8 mouse cellular contexts compared by ENCODE assay signal in genomic region chr2:164785481-164786387, GRCm38 (mm10). TPM values are rescaled to one million over a fixed set of nuclear protein-coding genes. Genes with fewer than 3 reads are reported as not detected.
DNase-seq lines count a peak whose midpoint lies in the region; ATAC-seq lines count a peak whose summit lies in the region.

Gene Snx21, plus strand, starts transcription at chr2:164785823.

- H3K9ac ChIP-seq in heart, embryonic 13.5 days: peak within 1 kb of the TSS; percentile 95
- H3K9ac ChIP-seq in liver, embryonic 13.5 days: peak within 1 kb of the TSS; percentile 82
- peak within 1 kb of the TSS; percentile 73 for H3K9ac ChIP-seq in stomach, embryonic 15.5 days

- peak within 1 kb of the TSS; percentile 95 for H3K27ac ChIP-seq in heart, embryonic 13.5 days (replicated peaks)
- peak within 1 kb of the TSS; percentile 76 for H3K27ac ChIP-seq in liver, embryonic 13.5 days
- H3K27ac ChIP-seq in stomach, embryonic 15.5 days: peak within 1 kb of the TSS; percentile 94

- ATAC-seq in heart, embryonic 13.5 days (ENCODE audit: extremely low read depth, insufficient number of reproducible peaks, low FRiP score, low TSS enrichment): peak; percentile 94
- peak; percentile 87 for ATAC-seq in liver, embryonic 13.5 days (ENCODE audit: low read depth)
- peak; percentile 94 for ATAC-seq in stomach, embryonic 15.5 days (ENCODE audit: insufficient read depth, low FRiP score, low read depth)

- H3K36me3 ChIP-seq in heart, embryonic 13.5 days: peaks cover 27% of the 10 kb centered on the region
- H3K36me3 ChIP-seq in liver, embryonic 13.5 days: peaks cover 17% of the 10 kb centered on the region
- no peaks in the 10 kb centered on the region for H3K36me3 ChIP-seq in stomach, embryonic 15.5 days

- peak; percentile 21 to 38 for DNase-seq in CD8-positive naive resting alpha-beta T cell, adult 2 months (ENCODE audit: low read depth in 2 of 2, low spot score in 2 of 2)
- DNase-seq in c-Kit-negative CD71-positive TER-119-positive erythroid progenitor cells, embryonic 14.5 days (ENCODE audit: low read depth, low spot score): peak; percentile 68
- peak; percentile 84 for DNase-seq in fibroblast of lung, adult 2 months (ENCODE audit: low read depth)
- peak; percentile 94 for DNase-seq in kidney, postnatal 10 days
- DNase-seq in liver, embryonic 13.5 days: peak; percentile 75
- DNase-seq in neural tube, embryonic 10.5 days (ENCODE audit: extremely low spot score, low spot score): peak; percentile 91

- under 1% methylated on average over 89 of the region's 89 CpGs for WGBS in heart, embryonic 13.5 days
- WGBS in liver, embryonic 13.5 days (ENCODE audit: insufficient replicate concordance): under 1% methylated on average over 88 of the region's 89 CpGs
- under 1% methylated on average over 75 of the region's 89 CpGs for WGBS in stomach, embryonic 15.5 days

- H3K4me1 ChIP-seq in heart, embryonic 13.5 days: peaks cover 36% of the 10 kb centered on the region
- peaks cover 65% of the 10 kb centered on the region for H3K4me1 ChIP-seq in liver, embryonic 13.5 days (replicated peaks)
- peaks cover 21% of the 10 kb centered on the region; the same call in 1 of the 2 replicates for H3K4me1 ChIP-seq in stomach, embryonic 15.5 days

- peak within 1 kb of the TSS; percentile 80 for H3K4me3 ChIP-seq in heart, embryonic 13.5 days
- H3K4me3 ChIP-seq in liver, embryonic 13.5 days (replicated peaks): peak within 1 kb of the TSS; percentile 70
- peak within 1 kb of the TSS; percentile 68 for H3K4me3 ChIP-seq in stomach, embryonic 15.5 days (replicated peaks)

- no peaks in the 10 kb centered on the region for H3K9me3 ChIP-seq in heart, embryonic 13.5 days
- no peaks in the 10 kb centered on the region for H3K9me3 ChIP-seq in liver, embryonic 13.5 days (replicated peaks)
- H3K9me3 ChIP-seq in stomach, embryonic 15.5 days: no peaks in the 10 kb centered on the region

- peak within 1 kb of the TSS; percentile 87 for H3K4me2 ChIP-seq in heart, embryonic 13.5 days
- peak within 1 kb of the TSS; percentile 99 for H3K4me2 ChIP-seq in liver, embryonic 13.5 days
- H3K4me2 ChIP-seq in stomach, embryonic 15.5 days: peak within 1 kb of the TSS; percentile 84

- no peaks in the 10 kb centered on the region for H3K27me3 ChIP-seq in heart, embryonic 13.5 days (replicated peaks)
- H3K27me3 ChIP-seq in liver, embryonic 13.5 days: peaks cover 43% of the 10 kb centered on the region
- no peaks in the 10 kb centered on the region for H3K27me3 ChIP-seq in stomach, embryonic 15.5 days (replicated peaks)

RNA-seq across cellular contexts. Expression of gene Snx21, which starts in this region (rescaled TPM):
- 26.7 and 31.8 TPM in 2 replicates for polyA plus RNA-seq in heart, embryonic 13.5 days (2015; fragmentation: Nextera tagmentation; extraction: Ambion mirVana)
- 4.1 TPM in 2 replicates for polyA plus RNA-seq in liver, embryonic 13.5 days (2015; fragmentation: Nextera tagmentation; extraction: Ambion mirVana)
- 24.6 and 24.8 TPM in 2 replicates for polyA plus RNA-seq in stomach, embryonic 15.5 days (2015; fragmentation: Nextera tagmentation; extraction: Ambion mirVana)

Comparison
In these comparisons a context has a peak if more than half of its experiments do, and no peak if none do; other contexts are left out.
1. Peak in every context shown above with its lines: DNase-seq, ATAC-seq, H3K4me3 ChIP-seq and H3K27ac ChIP-seq.
2. DNase-seq: peak in every context shown above with its lines; median percentile 94 in kidney, postnatal 10 days; 91 in neural tube, embryonic 10.5 days; 84 in fibroblast of lung, adult 2 months; 75 in liver, embryonic 13.5 days; 68 in c-Kit-negative CD71-positive TER-119-positive erythroid progenitor cells, embryonic 14.5 days; 30 in CD8-positive naive resting alpha-beta T cell, adult 2 months.